Mouse (Mus musculus): ENCODE data around the gene Sowahb. TPM values are rescaled to one million over a fixed set of nuclear protein-coding genes. Genes with fewer than 3 reads are reported as not detected.

Gene Sowahb
- polyA plus RNA-seq, 1 experiment from 2014 or later, result 0.64 TPM

GRCm38 (mm10) chr5:93000060-93000459 is 44.8 kb downstream of the Sowahb start:
- Histone ChIP-seq H3K27ac (peak overlapping the region; percentile 76), H3K27me3 (no peaks in the 10 kb centered on the region), H3K4me3 (replicated peaks) (no peak overlapping the region), H3K4me1 (replicated peaks) (peaks cover 51% of the 10 kb centered on the region), H3K36me3 (no peaks in the 10 kb centered on the region), H3K9ac (replicated peaks) (no peak overlapping the region), H3K9me3 (no peaks in the 10 kb centered on the region), H3K4me2 (no peak overlapping the region)
- WGBS, result 73% methylated on average over 6 of the region's 6 CpGs
- ATAC-seq (ENCODE audit: insufficient number of reproducible peaks, insufficient read depth, low FRiP score, low TSS enrichment, low read depth), result no peak

DNA sequence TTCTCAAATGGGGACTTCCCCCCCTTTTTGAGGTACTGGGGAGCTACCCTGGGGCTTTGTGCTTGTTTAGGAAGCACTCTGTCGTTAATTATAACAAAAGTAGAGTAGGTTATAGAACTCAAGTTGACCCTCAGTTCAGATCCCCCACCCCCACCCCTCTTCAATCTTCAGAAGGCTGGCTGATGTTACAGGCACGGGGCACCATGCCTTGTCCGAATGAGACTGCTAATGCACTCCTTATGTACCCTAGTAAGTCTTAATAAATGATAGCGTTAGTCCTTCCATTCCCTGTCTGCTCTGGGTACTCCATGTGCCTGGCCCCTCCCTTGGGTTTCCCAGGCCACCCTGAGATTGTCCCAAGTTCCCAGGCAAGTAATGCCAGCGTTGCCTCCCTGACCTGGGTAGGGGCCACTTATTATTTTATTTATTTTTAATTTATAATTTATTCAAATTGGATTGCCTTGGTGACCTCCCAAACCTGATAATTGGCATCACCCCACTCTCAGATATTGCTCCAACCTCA is 46.3 kb downstream of the Sowahb start:
- Histone ChIP-seq H3K27ac (peak overlapping the region; percentile 92), H3K36me3 (no peaks in the 10 kb centered on the region), H3K4me2 (no peak overlapping the region), H3K4me1 (replicated peaks) (peaks cover 51% of the 10 kb centered on the region), H3K27me3 (no peaks in the 10 kb centered on the region), H3K9ac (replicated peaks) (no peak overlapping the region), H3K9me3 (no peaks in the 10 kb centered on the region), H3K4me3 (replicated peaks) (no peak overlapping the region)
- ATAC-seq (ENCODE audit: insufficient number of reproducible peaks, insufficient read depth, low FRiP score, low TSS enrichment, low read depth), result peak; percentile 45; the same call in 1 of the 2 replicates
- 7% methylated on average over 5 of the region's 5 CpGs for WGBS

DNA sequence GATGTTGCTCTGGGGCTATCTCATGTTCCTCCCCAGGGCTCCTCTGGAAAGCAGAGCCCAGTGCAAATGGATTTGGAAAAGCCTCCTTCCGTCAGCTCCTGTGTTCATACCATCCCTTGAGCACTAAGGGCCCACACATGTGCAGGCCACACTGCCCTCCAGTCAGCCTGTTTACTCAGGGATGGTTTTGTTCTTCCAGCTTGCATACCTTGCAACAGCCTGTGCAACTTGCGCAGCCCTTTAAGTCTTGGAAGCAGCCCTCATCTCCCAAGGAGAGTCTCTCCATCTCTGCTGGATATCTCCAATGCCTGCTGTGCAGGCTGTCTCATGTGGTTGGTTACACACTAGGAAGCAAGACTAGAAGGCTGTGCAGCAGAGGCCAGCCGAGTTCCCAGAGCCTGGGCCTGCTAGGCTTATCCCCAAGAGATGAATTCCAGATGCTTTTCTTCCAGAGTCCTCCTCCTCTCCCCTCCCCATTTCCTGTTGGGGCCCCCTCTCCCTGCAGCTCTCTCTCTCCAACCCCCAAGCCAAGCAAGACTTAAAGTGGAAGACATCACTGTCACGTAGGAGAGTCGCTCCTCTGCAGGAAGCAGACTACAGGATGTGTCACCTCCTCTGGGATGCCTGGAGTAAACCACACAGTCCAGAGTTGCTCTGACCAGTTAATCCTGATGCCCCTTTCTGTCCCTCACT is 47.2 kb downstream of the Sowahb start:
- H3K4me2 ChIP-seq, result peak overlapping the region; percentile 16
- ATAC-seq (ENCODE audit: insufficient number of reproducible peaks, insufficient read depth, low FRiP score, low TSS enrichment, low read depth), result peak; percentile 84

DNA sequence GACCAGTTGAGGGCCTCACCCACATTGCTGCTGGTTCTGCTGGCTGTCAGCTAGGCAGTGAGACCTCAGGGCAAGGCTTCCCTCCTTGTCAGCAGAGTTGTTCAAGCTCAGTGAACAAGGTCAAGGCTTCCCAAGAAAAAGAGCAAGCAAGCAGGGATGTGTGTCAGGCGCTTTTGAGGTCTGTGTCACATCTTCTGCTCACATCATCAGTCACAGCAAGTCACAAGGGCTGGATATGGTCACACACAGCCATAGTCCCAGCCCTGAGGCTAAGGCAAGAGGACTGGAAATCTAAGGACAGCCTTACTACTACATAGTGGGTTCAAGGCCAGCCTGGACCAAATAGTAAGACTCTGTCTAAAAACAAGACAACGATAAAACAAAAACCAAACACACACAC is 50.0 kb downstream of the Sowahb start:
- H3K36me3 ChIP-seq, result no peaks in the 10 kb centered on the region
- no peak overlapping the region for H3K27ac ChIP-seq
- H3K4me2 ChIP-seq, result no peak overlapping the region
- no peak overlapping the region for H3K4me3 ChIP-seq (replicated peaks)
- no peaks in the 10 kb centered on the region for H3K9me3 ChIP-seq
- peaks cover 35% of the 10 kb centered on the region for H3K4me1 ChIP-seq (replicated peaks)
- WGBS, result 88% methylated on average over 2 of the region's 2 CpGs
- no peak for ATAC-seq (ENCODE audit: insufficient number of reproducible peaks, insufficient read depth, low FRiP score, low TSS enrichment, low read depth)
- H3K9ac ChIP-seq (replicated peaks), result no peak overlapping the region
- no peaks in the 10 kb centered on the region for H3K27me3 ChIP-seq

More for the DNA sequence above, 47.2 kb downstream of the Sowahb start:
- no peaks in the 10 kb centered on the region for H3K36me3 ChIP-seq
- H3K27me3 ChIP-seq, result no peaks in the 10 kb centered on the region
- peak overlapping the region; percentile 92 for H3K27ac ChIP-seq
- no peak overlapping the region for H3K4me3 ChIP-seq (replicated peaks)
- no peak overlapping the region for H3K9ac ChIP-seq (replicated peaks)
- peaks cover 51% of the 10 kb centered on the region for H3K4me1 ChIP-seq (replicated peaks)
- H3K9me3 ChIP-seq, result no peaks in the 10 kb centered on the region
- WGBS, result 7% methylated on average over 5 of the region's 5 CpGs

GRCm38 (mm10) chr5:92994309-92994708 is 50.5 kb downstream of the Sowahb start:
- no peak overlapping the region for H3K9ac ChIP-seq (replicated peaks)
- H3K27me3 ChIP-seq, result no peaks in the 10 kb centered on the region
- peaks cover 33% of the 10 kb centered on the region for H3K4me1 ChIP-seq (replicated peaks)
- H3K36me3 ChIP-seq, result no peaks in the 10 kb centered on the region
- H3K27ac ChIP-seq, result no peak overlapping the region
- ATAC-seq (ENCODE audit: insufficient number of reproducible peaks, insufficient read depth, low FRiP score, low TSS enrichment, low read depth), result no peak
- no peak overlapping the region for H3K4me2 ChIP-seq
- WGBS, result 88% methylated on average over 6 of the region's 6 CpGs
- no peaks in the 10 kb centered on the region for H3K9me3 ChIP-seq
- no peak overlapping the region for H3K4me3 ChIP-seq (replicated peaks)

DNA sequence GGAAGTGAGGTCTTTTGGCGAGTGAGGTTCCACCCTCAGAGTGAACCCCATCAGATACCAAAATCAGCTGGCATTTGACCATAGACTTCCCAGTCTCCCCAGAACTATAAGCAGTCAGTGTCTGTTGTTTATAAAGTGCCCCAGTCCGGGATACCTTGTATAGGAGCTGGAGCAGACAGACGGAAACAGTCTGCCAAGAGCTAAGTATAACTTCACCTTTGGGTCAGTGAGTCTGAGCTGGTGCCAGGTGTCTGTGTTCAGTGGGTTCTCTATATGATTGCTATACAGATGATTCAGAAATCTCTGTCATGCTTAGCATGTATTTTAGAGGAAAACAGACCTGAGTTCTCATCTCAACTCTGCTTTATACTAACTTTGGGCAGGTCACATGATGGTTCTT is 52.7 kb downstream of the Sowahb start:
- no peak for ATAC-seq (ENCODE audit: insufficient number of reproducible peaks, insufficient read depth, low FRiP score, low TSS enrichment, low read depth)
- H3K27me3 ChIP-seq, result no peaks in the 10 kb centered on the region
- H3K27ac ChIP-seq, result no peak overlapping the region
- no peaks in the 10 kb centered on the region for H3K9me3 ChIP-seq
- WGBS, result 88% methylated on average over 3 of the region's 3 CpGs
- H3K9ac ChIP-seq (replicated peaks), result no peak overlapping the region
- no peak overlapping the region for H3K4me3 ChIP-seq (replicated peaks)
- no peaks in the 10 kb centered on the region for H3K36me3 ChIP-seq
- no peak overlapping the region for H3K4me2 ChIP-seq
- H3K4me1 ChIP-seq (replicated peaks), result peaks cover 33% of the 10 kb centered on the region

Other genes with a start within 250 kb of the Sowahb start
- gene Sept11, start 48.4 kb upstream of the Sowahb start, polyA plus RNA-seq (2016; fragmentation: Nextera tagmentation; extraction: Ambion mirVana), result 258 and 277 TPM in 2 replicates
- 150 and 153 TPM in 2 replicates for gene Ccni, start 161.5 kb upstream of the Sowahb start, polyA plus RNA-seq (2016; fragmentation: Nextera tagmentation; extraction: Ambion mirVana)
- gene 2010109A12Rik, start 161.5 kb upstream of the Sowahb start, polyA plus RNA-seq (2016; fragmentation: Nextera tagmentation; extraction: Ambion mirVana), result 2.1 and 2.8 TPM in 2 replicates
- 109 and 114 TPM in 2 replicates for gene Ccng2, start 222.2 kb upstream of the Sowahb start, polyA plus RNA-seq (2016; fragmentation: Nextera tagmentation; extraction: Ambion mirVana)